Mouse (Mus musculus) midbrain, embryonic 12.5 days (tissue): Measurements from ENCODE around the gene Mdh2. TPM values are rescaled to one million over a fixed set of nuclear protein-coding genes. Genes with fewer than 3 reads are reported as not detected.
A peak's percentile ranks its signal among the peaks of the same experiment; 100 is the strongest.

Experiments
- ATAC-seq: fragments of 200-750 bp; cut with Nextera tagmentation; 2 replicates; pipeline ENCODE4 v1.8.0; 2017; ENCODE audit warnings: low read depth, moderate TSS enrichment, moderate library complexity; ENCODE audit not compliant: low FRiP score
- H3K27ac ChIP-seq: fragments of 300-500 bp; sonication (generic); replicated peaks from 2 replicates; pipeline ENCODE4 v1.5.1; 2016; ENCODE audit warnings: mild to moderate bottlenecking
- H3K27me3 ChIP-seq: fragments of 300-500 bp; sonication (generic); 2 replicates; pipeline ENCODE4 v1.6.1; 2016; ENCODE audit warnings: mild to moderate bottlenecking
- H3K36me3 ChIP-seq: fragments of 300-500 bp; sonication (generic); 2 replicates; pipeline ENCODE4 v1.6.1; 2016
- H3K4me1 ChIP-seq: fragments of 300-500 bp; sonication (generic); 2 replicates; pipeline ENCODE4 v1.6.1; 2016
- H3K4me2 ChIP-seq: fragments of 300-500 bp; sonication (generic); replicated peaks from 2 replicates; pipeline ENCODE4 v1.6.1; 2016; ENCODE audit warnings: mild to moderate bottlenecking, moderate library complexity
- H3K4me3 ChIP-seq: fragments of 300-500 bp; sonication (generic); 2 replicates; pipeline ENCODE4 v1.5.1; 2016; ENCODE audit warnings: mild to moderate bottlenecking
- H3K9ac ChIP-seq: fragments of 300-500 bp; sonication (generic); replicated peaks from 2 replicates; pipeline ENCODE4 v1.6.1; 2016; ENCODE audit warnings: mild to moderate bottlenecking, moderate library complexity
- H3K9me3 ChIP-seq: fragments of 300-500 bp; sonication (generic); 2 replicates; pipeline ENCODE4 v1.6.1; 2016; ENCODE audit warnings: mild to moderate bottlenecking
- WGBS: fragments of 180-500 bp; shearing (Covaris S2); methylation state at CpG from one replicate; pipeline ENCODE4 v1.1.7; 2016; 5-methylcytosine and 5-hydroxymethylcytosine counted together
- polyA plus RNA-seq: library from polyadenylated mRNA; unstranded; fragments of >200 nt; fragmentation: Nextera tagmentation; extraction: Ambion mirVana; gene quantifications from 2 replicates; pipeline ENCODE4 v1.2.1, GENCODE M21; 2016

Gene Mdh2
- polyA plus RNA-seq, 1 experiment from 2014 or later, result 540 TPM

DNA sequence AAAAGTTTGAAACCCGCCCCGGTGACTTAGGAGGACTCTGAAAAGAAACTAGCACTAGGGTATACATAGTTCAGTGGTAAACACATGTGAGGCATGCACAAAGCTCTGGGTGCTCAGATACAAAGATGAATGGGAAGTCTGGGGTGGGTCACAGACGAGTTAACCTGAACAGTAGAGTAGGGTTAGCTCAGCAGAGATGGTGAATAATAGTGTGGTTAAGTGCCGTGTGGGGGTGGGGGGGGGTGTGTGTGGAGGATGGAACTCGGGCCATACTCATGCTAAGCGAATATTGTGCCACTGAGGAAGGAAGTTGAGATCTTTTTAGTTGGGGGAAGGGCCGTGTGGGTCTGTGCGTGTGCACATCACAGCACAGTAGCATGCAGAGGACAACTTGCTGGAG, 2.1 kb downstream of the Mdh2 start:
- H3K27me3 ChIP-seq, result peaks cover 6% of the 10 kb centered on the region; the same call in 1 of the 2 replicates
- peaks cover 40% of the 10 kb centered on the region for H3K36me3 ChIP-seq
- peak overlapping the region; percentile 92; the same call in 1 of the 2 replicates for H3K4me2 ChIP-seq
- H3K27ac ChIP-seq, result no peak overlapping the region
- no peak for ATAC-seq
- H3K9me3 ChIP-seq, result no peaks in the 10 kb centered on the region
- 0 out of 2 replicates have a peak overlapping the region, but pooled peaks have one; percentile 1 for H3K9ac ChIP-seq
- peaks cover 24% of the 10 kb centered on the region for H3K4me1 ChIP-seq
- no peak overlapping the region for H3K4me3 ChIP-seq
- WGBS, result 87% methylated on average over 8 of the region's 8 CpGs

DNA sequence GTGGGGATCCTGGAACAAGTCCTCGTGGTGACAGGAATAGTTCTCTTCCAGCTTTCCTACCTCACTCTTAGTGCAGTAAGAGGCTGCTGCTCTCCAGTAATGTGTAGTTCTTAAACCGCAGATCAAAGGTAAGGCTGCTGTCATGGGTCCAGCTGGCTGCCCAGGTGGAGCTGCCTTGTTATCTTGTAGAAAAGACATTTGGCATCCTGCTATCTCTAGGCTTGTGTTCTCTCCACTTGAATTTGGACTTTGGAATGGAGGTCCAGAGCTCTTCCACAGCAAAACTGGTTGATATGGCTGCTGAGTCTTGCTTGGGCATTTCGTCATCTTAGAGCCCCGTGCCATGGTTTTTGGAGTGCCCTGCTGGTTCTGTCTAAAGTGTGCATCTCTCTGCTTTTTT, 4.6 kb downstream of the Mdh2 start:
- no peak overlapping the region for H3K4me2 ChIP-seq
- H3K27ac ChIP-seq, result no peak overlapping the region
- H3K9me3 ChIP-seq, result no peaks in the 10 kb centered on the region
- H3K36me3 ChIP-seq, result peaks cover 66% of the 10 kb centered on the region
- no peak overlapping the region for H3K4me3 ChIP-seq
- H3K4me1 ChIP-seq, result peaks cover 18% of the 10 kb centered on the region
- H3K27me3 ChIP-seq, result no peaks in the 10 kb centered on the region
- H3K9ac ChIP-seq, result no peak overlapping the region
- 96% methylated on average over 4 of the region's 4 CpGs for WGBS
- ATAC-seq, result no peak

DNA sequence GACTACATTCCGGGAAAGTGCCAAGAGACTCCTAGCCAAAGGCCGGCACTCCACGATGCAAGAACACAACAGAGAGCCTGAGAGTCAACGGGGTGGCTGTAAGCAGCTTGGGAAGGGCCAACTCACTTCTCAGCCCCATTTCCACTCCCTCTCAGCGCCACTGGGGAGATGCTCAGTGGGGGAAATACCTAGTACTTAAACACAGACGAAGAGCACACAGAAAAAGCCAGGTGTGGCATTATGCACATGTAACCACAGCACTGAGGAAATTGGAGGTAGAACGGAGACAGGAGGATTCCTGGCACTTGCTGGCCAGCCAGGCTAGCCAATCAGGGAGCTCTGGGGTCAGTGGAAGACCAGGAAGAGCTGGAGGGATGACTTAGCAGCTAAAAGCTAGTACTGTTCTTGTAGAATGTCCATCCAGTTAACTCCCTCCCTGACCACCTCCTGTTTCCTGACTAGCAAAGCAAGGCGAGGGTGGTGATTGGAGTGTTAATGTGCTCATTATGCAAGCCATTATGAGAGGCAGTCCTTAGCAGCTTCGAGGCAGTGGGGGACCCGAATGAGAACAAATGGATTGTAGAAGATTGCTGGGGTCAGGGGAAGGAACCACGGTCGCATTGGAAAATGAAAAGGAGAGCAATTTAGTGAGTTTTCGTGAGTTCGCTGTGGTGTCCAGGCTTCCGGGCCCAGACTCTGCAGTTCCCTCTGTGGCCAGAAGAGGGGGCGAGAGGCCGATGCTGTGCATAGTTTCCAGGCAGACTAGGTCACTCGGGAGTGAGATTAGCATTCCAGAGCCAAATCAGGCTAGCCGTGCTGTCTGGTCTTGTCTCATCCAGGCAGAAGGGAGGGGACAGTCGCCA, 15.9 kb downstream of the Mdh2 start:
- Histone ChIP-seq H3K36me3 (peaks cover 30% of the 10 kb centered on the region), H3K27me3 (no peaks in the 10 kb centered on the region), H3K27ac (peak overlapping the region; percentile 88), H3K4me2 (peak overlapping the region; percentile 43), H3K9ac (peak overlapping the region; percentile 45; the same call in 1 of the 2 replicates), H3K4me3 (peak overlapping the region; percentile 19; the same call in 1 of the 2 replicates), H3K9me3 (no peaks in the 10 kb centered on the region), H3K4me1 (peaks cover 13% of the 10 kb centered on the region)
- peak; percentile 86 for ATAC-seq
- 8% methylated on average over 20 of the region's 20 CpGs for WGBS

DNA sequence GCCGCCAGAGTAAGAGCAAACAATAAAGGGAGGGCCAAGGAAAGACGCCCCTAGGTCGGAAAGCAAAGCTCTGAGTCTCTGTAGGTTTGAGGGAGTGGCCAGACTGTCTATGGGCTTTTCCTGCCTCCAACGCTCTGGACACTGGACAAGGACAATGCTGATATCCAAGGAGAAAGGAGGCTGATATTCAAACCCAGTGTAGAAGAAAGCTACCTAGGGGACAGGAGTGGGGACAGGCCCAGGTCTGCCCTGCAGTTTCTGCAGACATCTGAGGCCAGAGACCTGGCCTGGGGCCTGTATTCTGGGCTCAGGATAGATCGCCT, 16.5 kb downstream of the Mdh2 start:
- peak overlapping the region; percentile 43 for H3K4me2 ChIP-seq
- H3K36me3 ChIP-seq, result peaks cover 24% of the 10 kb centered on the region
- no peak; the same call in 1 of the 2 replicates for ATAC-seq
- no peaks in the 10 kb centered on the region for H3K9me3 ChIP-seq
- H3K27me3 ChIP-seq, result no peaks in the 10 kb centered on the region
- WGBS, result 7% methylated on average over 5 of the region's 5 CpGs
- peak overlapping the region; percentile 88 for H3K27ac ChIP-seq
- peaks cover 13% of the 10 kb centered on the region for H3K4me1 ChIP-seq
- H3K9ac ChIP-seq, result 0 out of 2 replicates have a peak overlapping the region, but pooled peaks have one; percentile 31
- 0 out of 2 replicates have a peak overlapping the region, but pooled peaks have one; percentile 1 for H3K4me3 ChIP-seq

DNA sequence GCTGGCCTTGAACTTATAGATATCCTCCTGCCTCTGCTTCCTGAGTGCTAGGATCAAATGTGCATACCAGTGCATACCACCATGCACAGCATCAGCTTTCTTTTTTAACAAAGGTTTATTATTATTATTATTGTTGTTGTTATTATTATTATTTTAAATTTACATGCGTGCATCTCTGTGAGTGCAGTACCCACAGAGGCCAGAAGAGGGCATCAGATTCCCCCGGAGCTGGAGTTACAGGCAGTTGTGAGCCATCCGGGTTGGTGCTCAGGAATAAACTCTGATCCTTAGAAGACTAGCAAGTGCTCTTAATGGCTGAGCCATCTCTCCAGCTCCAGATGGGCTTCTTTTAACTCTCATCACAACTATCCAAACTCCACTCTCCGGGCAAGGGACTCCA, 21.5 kb downstream of the Mdh2 start:
- Histone ChIP-seq H3K4me3 (no peak overlapping the region), H3K36me3 (no peaks in the 10 kb centered on the region), H3K27ac (no peak overlapping the region), H3K9me3 (no peaks in the 10 kb centered on the region), H3K4me1 (peaks cover 18% of the 10 kb centered on the region), H3K4me2 (no peak overlapping the region), H3K27me3 (peaks cover 4% of the 10 kb centered on the region; the same call in 1 of the 2 replicates), H3K9ac (no peak overlapping the region)
- WGBS, result 46% methylated on average over 4 of the region's 4 CpGs
- no peak for ATAC-seq

DNA sequence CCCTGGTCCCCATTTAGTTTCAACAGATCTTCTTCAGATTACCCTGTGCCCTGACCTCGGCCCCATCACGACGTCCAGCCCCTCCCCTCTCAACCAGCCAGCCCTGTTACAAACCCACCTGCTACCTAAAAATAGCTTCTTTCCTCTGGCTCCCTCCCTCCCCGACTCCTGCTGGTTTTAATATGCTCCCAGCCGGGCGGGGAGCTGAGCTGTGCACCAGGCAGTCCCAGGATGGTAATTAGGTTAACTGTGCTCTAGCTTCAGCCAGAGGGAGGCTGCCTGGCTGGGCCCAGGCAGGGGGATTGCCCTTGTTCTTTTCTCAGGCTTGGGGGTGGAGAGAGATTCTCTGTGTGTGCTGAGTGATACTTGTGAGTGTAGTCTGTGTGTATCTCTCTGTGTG, 22.6 kb downstream of the Mdh2 start:
- Histone ChIP-seq H3K4me2 (no peak overlapping the region), H3K9ac (peak overlapping the region; percentile 37; the same call in 1 of the 2 replicates), H3K9me3 (no peaks in the 10 kb centered on the region), H3K27me3 (peaks cover 7% of the 10 kb centered on the region), H3K4me3 (no peak overlapping the region), H3K27ac (peak overlapping the region; percentile 73), H3K36me3 (no peaks in the 10 kb centered on the region), H3K4me1 (peaks cover 14% of the 10 kb centered on the region)
- peak; percentile 83 for ATAC-seq
- WGBS, result under 1% methylated on average over 6 of the region's 6 CpGs

DNA sequence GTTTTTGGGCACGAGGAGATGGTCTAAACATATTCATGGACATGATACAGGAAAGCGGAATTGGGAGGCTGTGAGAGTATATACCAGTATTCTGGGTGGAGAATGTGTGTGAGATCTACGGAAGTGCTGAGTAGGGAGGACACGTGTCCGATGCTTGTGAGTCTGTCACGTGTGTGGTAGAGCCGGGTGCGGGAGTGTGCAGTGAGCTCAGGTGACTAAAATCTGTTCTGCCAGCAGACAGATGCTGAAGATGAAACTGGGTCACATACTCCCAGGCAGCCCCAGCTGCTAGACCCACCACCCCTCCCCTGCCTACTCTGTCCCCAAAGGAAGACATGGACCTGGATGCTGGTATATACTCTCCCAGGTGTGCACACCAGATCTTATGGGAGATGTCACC, 24.4 kb downstream of the Mdh2 start:
- H3K9me3 ChIP-seq, result no peaks in the 10 kb centered on the region
- H3K4me3 ChIP-seq, result no peak overlapping the region
- H3K27me3 ChIP-seq, result peaks cover 10% of the 10 kb centered on the region
- H3K27ac ChIP-seq, result no peak overlapping the region
- 92% methylated on average over 8 of the region's 8 CpGs for WGBS
- ATAC-seq, result no peak
- no peaks in the 10 kb centered on the region for H3K36me3 ChIP-seq
- peaks cover 24% of the 10 kb centered on the region for H3K4me1 ChIP-seq
- no peak overlapping the region for H3K4me2 ChIP-seq
- no peak overlapping the region for H3K9ac ChIP-seq

DNA sequence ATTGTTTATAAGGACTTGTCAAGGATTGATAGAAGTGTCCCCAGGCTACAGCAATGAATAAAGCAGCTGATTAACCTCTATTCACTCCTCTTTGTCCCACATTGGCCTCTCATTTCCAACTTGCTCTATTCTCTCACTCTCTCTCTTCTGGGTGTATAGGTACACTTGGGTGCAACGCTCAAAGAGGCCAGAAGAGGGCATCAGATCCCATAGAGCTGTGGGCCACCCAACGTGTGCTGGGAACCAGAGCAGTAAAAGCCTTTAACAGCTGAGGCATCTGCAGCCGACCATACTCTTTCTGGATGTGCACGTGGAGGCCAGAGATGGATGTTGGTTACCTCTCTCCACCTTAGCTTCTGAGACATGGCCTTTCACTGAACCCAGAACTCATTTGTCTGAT, 24.9 kb downstream of the Mdh2 start:
- 65% methylated on average over 4 of the region's 4 CpGs for WGBS
- ATAC-seq, result no peak
- H3K27me3 ChIP-seq, result peaks cover 10% of the 10 kb centered on the region
- H3K4me1 ChIP-seq, result peaks cover 27% of the 10 kb centered on the region
- H3K36me3 ChIP-seq, result no peaks in the 10 kb centered on the region
- no peak overlapping the region for H3K4me2 ChIP-seq
- no peak overlapping the region for H3K4me3 ChIP-seq
- H3K9me3 ChIP-seq, result no peaks in the 10 kb centered on the region
- H3K9ac ChIP-seq, result no peak overlapping the region
- no peak overlapping the region for H3K27ac ChIP-seq

DNA sequence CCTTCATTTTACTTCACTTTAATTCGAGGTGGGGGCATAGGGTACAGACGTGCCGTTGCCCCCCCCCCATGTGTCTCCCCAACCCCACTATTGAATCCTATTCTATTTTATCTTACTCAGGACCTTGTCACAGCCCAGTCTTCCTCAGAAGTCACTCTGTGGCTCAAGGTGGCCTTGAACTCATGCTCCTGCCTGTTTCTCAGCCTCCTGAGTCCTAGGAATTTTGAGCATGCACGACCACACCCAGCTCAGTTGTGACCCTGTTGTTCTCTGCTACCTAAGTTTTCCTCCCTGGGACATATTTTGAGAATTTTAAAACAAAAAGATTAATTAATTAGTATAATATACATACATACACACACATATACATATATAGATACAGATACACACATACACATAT, 25.4 kb downstream of the Mdh2 start:
- no peak overlapping the region for H3K27ac ChIP-seq
- peaks cover 27% of the 10 kb centered on the region for H3K4me1 ChIP-seq
- H3K4me2 ChIP-seq, result no peak overlapping the region
- peaks cover 10% of the 10 kb centered on the region for H3K27me3 ChIP-seq
- no peaks in the 10 kb centered on the region for H3K9me3 ChIP-seq
- WGBS, result 74% methylated on average over 4 of the region's 4 CpGs
- no peaks in the 10 kb centered on the region for H3K36me3 ChIP-seq
- no peak overlapping the region for H3K9ac ChIP-seq
- H3K4me3 ChIP-seq, result no peak overlapping the region
- no peak for ATAC-seq

DNA sequence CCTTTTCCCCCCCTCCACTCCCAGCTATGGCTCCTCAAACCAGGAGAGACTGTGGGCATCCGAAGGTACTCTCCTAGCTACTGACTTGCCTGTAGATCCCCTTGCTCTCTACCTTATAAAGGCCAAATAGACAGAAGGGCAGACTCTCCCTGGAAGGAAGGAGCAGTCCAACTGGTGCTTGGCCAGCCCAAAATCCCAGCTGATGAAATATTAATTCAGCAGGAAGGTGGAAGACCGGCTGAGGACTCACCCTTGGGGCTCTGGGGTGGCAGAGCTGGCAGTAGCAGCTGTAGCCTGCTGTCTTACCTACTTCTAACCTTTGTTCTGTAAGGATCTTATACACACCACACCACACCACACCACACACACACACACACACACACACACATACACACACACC, 26.5 kb downstream of the Mdh2 start:
- H3K9ac ChIP-seq, result no peak overlapping the region
- WGBS, result 72% methylated on average over 2 of the region's 2 CpGs
- H3K4me1 ChIP-seq, result peaks cover 27% of the 10 kb centered on the region
- H3K27me3 ChIP-seq, result peaks cover 10% of the 10 kb centered on the region
- H3K4me3 ChIP-seq, result no peak overlapping the region
- no peak for ATAC-seq
- no peak overlapping the region for H3K4me2 ChIP-seq
- H3K36me3 ChIP-seq, result no peaks in the 10 kb centered on the region
- H3K27ac ChIP-seq, result peak overlapping the region; percentile 46
- no peaks in the 10 kb centered on the region for H3K9me3 ChIP-seq

DNA sequence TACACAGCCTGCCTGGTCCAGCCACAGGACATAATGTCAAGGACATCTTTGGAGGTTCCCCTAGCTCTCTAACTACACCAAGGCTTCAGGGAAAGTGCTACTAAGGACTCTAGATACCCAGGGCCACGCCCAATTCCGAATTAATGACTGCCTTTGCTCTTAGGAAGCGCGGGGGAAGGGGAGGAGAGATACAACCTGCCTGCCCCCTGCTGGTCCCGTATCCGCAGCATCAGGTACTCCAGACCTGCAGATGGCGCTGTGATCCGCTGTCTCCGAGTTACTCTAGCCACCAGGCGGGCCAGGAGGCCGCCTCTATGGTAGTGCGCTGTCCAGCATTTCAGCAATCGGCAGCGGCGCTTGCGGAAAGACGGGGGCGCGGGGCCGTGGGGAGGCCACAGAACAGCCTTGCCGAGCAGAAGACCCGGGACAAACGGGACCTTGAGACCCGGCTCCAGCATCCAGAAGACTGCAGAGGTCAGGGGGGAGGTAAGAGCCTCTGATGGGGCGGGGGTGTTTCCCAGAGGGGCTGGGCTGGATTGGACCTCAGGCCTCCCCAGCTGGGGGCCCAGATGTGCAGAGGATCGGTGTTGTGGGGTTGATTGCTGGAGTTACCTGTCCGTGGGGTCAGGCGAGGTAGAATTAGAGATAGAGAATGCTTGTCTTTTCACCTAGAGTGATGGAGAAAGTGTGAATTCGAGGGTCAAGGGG, 28.4 kb downstream of the Mdh2 start, which contains the start of gene Srrm3:
TSS of gene Srrm3 (plus strand) at position 336 of the 708 bp plus-strand sequence.
- H3K9ac ChIP-seq, result peak within 1 kb of the TSS; percentile 74
- H3K27me3 ChIP-seq, result peaks cover 6% of the 10 kb centered on the region
- WGBS, result 3% methylated on average over 29 of the region's 29 CpGs
- H3K4me3 ChIP-seq, result peak within 1 kb of the TSS; percentile 53
- peak; percentile 62 for ATAC-seq
- peak within 1 kb of the TSS; percentile 44 for H3K27ac ChIP-seq
- H3K4me1 ChIP-seq, result peaks cover 13% of the 10 kb centered on the region; the same call in 1 of the 2 replicates
- H3K4me2 ChIP-seq, result peak within 1 kb of the TSS; percentile 69
- no peaks in the 10 kb centered on the region for H3K9me3 ChIP-seq
- no peaks in the 10 kb centered on the region for H3K36me3 ChIP-seq

DNA sequence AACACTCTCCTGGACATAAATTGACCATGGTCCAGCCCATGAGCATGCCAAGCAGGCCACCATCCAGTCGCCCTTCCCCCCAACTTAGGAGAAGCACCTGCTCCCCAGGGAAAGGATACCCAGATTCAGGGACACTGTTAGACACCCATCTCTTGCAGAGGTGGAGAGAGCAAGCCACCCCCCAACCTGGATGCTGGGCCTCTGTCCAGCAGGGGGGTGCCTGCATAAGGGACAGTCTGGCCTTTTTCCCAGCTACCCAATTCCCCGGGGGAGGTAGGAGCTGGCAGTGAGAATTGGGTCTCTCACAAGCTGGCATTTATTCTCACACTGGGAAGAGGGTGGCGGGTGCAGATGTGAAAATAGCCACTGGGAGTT, 29.0 kb downstream of the Mdh2 start:
- Histone ChIP-seq H3K27ac (no peak overlapping the region), H3K9ac (peak overlapping the region; percentile 74), H3K27me3 (peaks cover 6% of the 10 kb centered on the region), H3K4me3 (peak overlapping the region; percentile 53), H3K4me2 (peak overlapping the region; percentile 69), H3K36me3 (no peaks in the 10 kb centered on the region), H3K4me1 (peaks cover 13% of the 10 kb centered on the region; the same call in 1 of the 2 replicates), H3K9me3 (no peaks in the 10 kb centered on the region)
- ATAC-seq, result no peak
- WGBS, result 54% methylated on average over 3 of the region's 3 CpGs
